Mouse (Mus musculus) limb, embryonic 14.5 days (tissue): ENCODE data around the gene Mmp3. TPM values are rescaled to one million over a fixed set of nuclear protein-coding genes. Genes with fewer than 3 reads are reported as not detected.
"Not testable (repeated sequence)": the region's sequence is repeated elsewhere in the genome, so short reads cannot be mapped to it uniquely, and the experiment has no call there.

Experiments
- ATAC-seq: fragments of 200-750 bp; cut with Nextera tagmentation; 2 replicates; pipeline ENCODE4 v1.8.0; 2017; ENCODE audit warnings: low read depth, moderate number of reproducible peaks, moderate TSS enrichment; ENCODE audit not compliant: low FRiP score
- DNase-seq: peaks from one replicate; pipeline ENCODE4 v3.0.0-alpha.2; 2015; ENCODE audit warnings: low spot score
- H3K27ac ChIP-seq: fragments of 300-500 bp; sonication (generic); replicated peaks from 2 replicates; pipeline ENCODE4 v1.5.1; 2014; ENCODE audit warnings: low read depth, mild to moderate bottlenecking, low read length, moderate library complexity, mixed read lengths
- H3K27me3 ChIP-seq: fragments of 300-500 bp; sonication (generic); 2 replicates; pipeline ENCODE4 v1.6.1; 2014; ENCODE audit warnings: low read length, mixed read lengths; ENCODE audit not compliant: control insufficient read depth, insufficient read depth
- H3K36me3 ChIP-seq: fragments of 300-500 bp; sonication (generic); 2 replicates; pipeline ENCODE4 v1.6.1; 2014; ENCODE audit warnings: mild to moderate bottlenecking, low read length, moderate library complexity, mixed read lengths; ENCODE audit not compliant: control insufficient read depth, insufficient read depth
- H3K4me1 ChIP-seq: fragments of 300-500 bp; sonication (generic); 2 replicates; pipeline ENCODE4 v1.6.1; 2014; ENCODE audit warnings: antibody characterized with exemption, low read length, mixed read lengths; ENCODE audit not compliant: control insufficient read depth, insufficient read depth
- H3K4me2 ChIP-seq: fragments of 300-500 bp; sonication (generic); replicated peaks from 2 replicates; pipeline ENCODE4 v1.6.1; 2014; ENCODE audit warnings: low read depth, mild to moderate bottlenecking, low read length, moderate library complexity; ENCODE audit not compliant: severe bottlenecking
- H3K4me3 ChIP-seq: fragments of 300-500 bp; sonication (generic); replicated peaks from 2 replicates; pipeline ENCODE4 v1.5.1; 2014; ENCODE audit warnings: low read length
- H3K9ac ChIP-seq: fragments of 300-500 bp; sonication (generic); 2 replicates; pipeline ENCODE4 v1.6.1; 2014; ENCODE audit warnings: mild to moderate bottlenecking, low read depth, low read length, moderate library complexity; ENCODE audit not compliant: severe bottlenecking
- H3K9me3 ChIP-seq: fragments of 300-500 bp; sonication (generic); 2 replicates; pipeline ENCODE4 v1.6.1; 2016; ENCODE audit warnings: low read length; ENCODE audit not compliant: control insufficient read depth
- POLR2A ChIP-seq: fragments of 200-500 bp; IDR thresholded peaks from 2 replicates; pipeline ENCODE4 v1.8.0; 2012; ENCODE audit warnings: inconsistent platforms, mild to moderate bottlenecking, moderate library complexity, borderline replicate concordance; ENCODE audit not compliant: insufficient read depth, insufficient read length; ENCODE audit errors: extremely low read depth
- WGBS: fragments of 180-500 bp; shearing (Covaris S2); extraction: QIAGEN DNeasy Blood & Tissue Kit; methylation state at CpG from one replicate; pipeline ENCODE4 v1.1.7; 2014; 5-methylcytosine and 5-hydroxymethylcytosine counted together
- polyA plus RNA-seq, 2 experiments: library from polyadenylated mRNA; depleted of rRNA in 1 of 2; stranded (reverse) in 1 of 2; unstranded in 1 of 2; fragments of >200 nt; fragmentation: Nextera tagmentation in 1 of 2; extraction: Ambion mirVana in 1 of 2; gene quantifications; 2 replicates each; pipeline versions ENCODE4 v1.2.1 to v1.2.3; 2012 to 2014

Mmp3 gene
- polyA plus RNA-seq (2012; rRNA removed) (0.06 and 0.16 TPM in 2 replicates), polyA plus RNA-seq (2014; fragmentation: Nextera tagmentation; extraction: Ambion mirVana) (0.10 and 0.21 TPM in 2 replicates)

GRCm38 (mm10) chr9:7445522-7445921, at the start of gene Mmp3:
Gene Mmp3, plus strand, starts transcription at chr9:7445822.
- Histone ChIP-seq H3K36me3 (no peaks in the 10 kb centered on the region), H3K4me1 (no peaks in the 10 kb centered on the region), H3K27me3 (no peaks in the 10 kb centered on the region), H3K9ac (no peak within 1 kb of the TSS), H3K27ac (no peak within 1 kb of the TSS), H3K4me3 (no peak within 1 kb of the TSS), H3K9me3 (no peaks in the 10 kb centered on the region), H3K4me2 (no peak within 1 kb of the TSS)
- no peak for TF ChIP-seq POLR2A
- no peak for ATAC-seq
- WGBS, result 85% methylated on average over 2 of the region's 2 CpGs
- no peak for DNase-seq

GRCm38 (mm10) chr9:7396556-7396955, 49.1 kb upstream of the Mmp3 start:
- WGBS, result 73% methylated on average over 8 of the region's 8 CpGs
- H3K9ac ChIP-seq, ATAC-seq, H3K36me3 ChIP-seq, H3K27ac ChIP-seq, H3K27me3 ChIP-seq, H3K4me1 ChIP-seq, H3K9me3 ChIP-seq, DNase-seq, H3K4me2 ChIP-seq, H3K4me3 ChIP-seq: not testable (repeated sequence)

GRCm38 (mm10) chr9:7453302-7453701, 7.7 kb downstream of the Mmp3 start:
- 55% methylated on average over 2 of the region's 2 CpGs for WGBS
- ATAC-seq, result peak; percentile 55
- peak; percentile 61 for DNase-seq
- H3K9me3 ChIP-seq, result no peaks in the 10 kb centered on the region
- H3K9ac ChIP-seq, result no peak overlapping the region
- H3K27ac ChIP-seq, result no peak overlapping the region
- no peak overlapping the region for H3K4me3 ChIP-seq
- no peak for TF ChIP-seq POLR2A
- H3K36me3 ChIP-seq, result no peaks in the 10 kb centered on the region
- no peak overlapping the region for H3K4me2 ChIP-seq
- H3K4me1 ChIP-seq, result peaks cover 4% of the 10 kb centered on the region; the same call in 1 of the 2 replicates
- H3K27me3 ChIP-seq, result no peaks in the 10 kb centered on the region

DNA sequence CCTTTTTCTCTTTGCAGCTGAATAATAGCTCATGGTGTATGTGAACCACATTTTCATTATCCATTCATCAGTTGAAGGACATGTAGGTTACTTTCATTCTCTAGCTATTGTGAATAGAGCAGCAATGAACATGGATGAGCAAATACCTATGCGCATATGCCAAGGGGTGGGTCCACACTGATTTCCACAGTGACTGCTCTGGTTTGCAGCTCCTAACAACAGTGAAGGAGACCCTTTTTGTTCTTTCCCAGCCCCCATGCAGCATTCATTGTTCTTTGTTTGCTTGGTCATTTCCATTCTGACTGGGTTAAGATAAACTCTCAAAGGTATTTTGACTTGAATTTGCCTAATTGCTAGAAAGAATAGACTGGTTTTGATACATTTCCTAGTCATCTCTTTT, 24.6 kb downstream of the Mmp3 start:
- no peak overlapping the region for H3K4me3 ChIP-seq
- WGBS, result 100% methylated on average over 1 of the region's 1 CpGs
- H3K27ac ChIP-seq, result no peak overlapping the region
- TF ChIP-seq POLR2A, result no peak
- ATAC-seq, result no peak
- no peak for DNase-seq
- no peaks in the 10 kb centered on the region for H3K36me3 ChIP-seq
- H3K27me3 ChIP-seq, result no peaks in the 10 kb centered on the region
- no peak overlapping the region for H3K4me2 ChIP-seq
- H3K4me1 ChIP-seq, result no peaks in the 10 kb centered on the region
- H3K9ac ChIP-seq, result no peak overlapping the region
- no peaks in the 10 kb centered on the region for H3K9me3 ChIP-seq

DNA sequence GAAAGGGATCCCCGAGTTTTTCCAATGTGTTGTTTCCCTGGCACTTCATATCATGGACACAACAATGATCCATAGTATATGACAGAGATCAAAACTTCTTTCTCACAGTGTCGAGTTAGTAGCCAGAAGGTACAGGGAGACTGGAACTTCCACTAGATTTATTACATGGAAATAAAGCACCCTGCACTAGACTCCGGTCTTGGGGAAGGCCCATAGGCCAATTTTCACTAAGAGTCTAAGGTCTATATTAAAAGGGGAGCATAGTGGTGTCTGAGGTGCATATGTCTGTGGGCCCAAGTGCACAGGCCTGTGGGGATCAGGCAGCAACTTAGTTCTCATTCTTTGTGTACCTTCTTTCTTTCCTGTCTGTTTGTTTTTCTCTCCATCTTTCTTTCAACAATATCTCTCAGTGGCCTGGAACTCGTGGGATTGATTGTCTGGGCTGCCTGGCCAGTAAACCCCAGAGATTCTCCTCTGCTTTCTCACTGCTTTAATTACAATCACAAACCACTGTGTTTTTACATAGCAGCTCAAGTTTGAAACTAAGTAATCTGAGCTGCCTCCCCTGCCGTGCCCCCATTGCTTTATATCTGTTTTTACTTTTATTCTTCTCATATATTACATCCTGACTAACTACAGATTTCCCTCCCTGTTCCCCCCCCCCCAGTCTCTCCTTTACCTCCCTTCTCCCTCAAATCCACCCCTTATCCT, 38.2 kb downstream of the Mmp3 start:
- Histone ChIP-seq H3K9ac (no peak overlapping the region), H3K9me3 (no peaks in the 10 kb centered on the region), H3K27me3 (no peaks in the 10 kb centered on the region), H3K27ac (no peak overlapping the region), H3K4me1 (no peaks in the 10 kb centered on the region), H3K4me3 (no peak overlapping the region), H3K36me3 (no peaks in the 10 kb centered on the region), H3K4me2 (no peak overlapping the region)
- no peak for TF ChIP-seq POLR2A
- ATAC-seq, result no peak
- WGBS, result 55% methylated on average over 5 of the region's 5 CpGs
- DNase-seq, result no peak
